Mouse (Mus musculus) C2C12 (cell line): ENCODE measurements at regions not wholly inside any gene's neighbourhood (a gene's known extent, or its start where the extent isn't known, plus 50 kb on each side); places are given as distances from the start of the nearest gene placed in this dataset.

Experiments used
- CEBPB ChIP-seq: IDR thresholded peaks from one replicate; pipeline ENCODE4 v1.6.1; 2011; ENCODE audit warnings: low read depth, mild to moderate bottlenecking, control low read depth, moderate library complexity
- CTCF ChIP-seq: IDR thresholded peaks from one replicate; pipeline ENCODE4 v1.5.1; 2011; ENCODE audit not compliant: control insufficient read depth, insufficient read depth, insufficient read length
- FOSL1 ChIP-seq: IDR thresholded peaks from one replicate; pipeline ENCODE4 v1.8.0; 2011; ENCODE audit warnings: mild to moderate bottlenecking, low read length; ENCODE audit not compliant: poor library complexity, insufficient read depth, severe bottlenecking
- MAX ChIP-seq: IDR thresholded peaks from one replicate; pipeline ENCODE4 v1.6.1; 2011; ENCODE audit warnings: mild to moderate bottlenecking, control low read depth
- MYOG ChIP-seq: IDR thresholded peaks from one replicate; pipeline ENCODE4 v1.6.1; 2011; ENCODE audit not compliant: control insufficient read depth, insufficient read length; ENCODE audit errors: extremely low read depth
- USF1 ChIP-seq: IDR thresholded peaks from one replicate; pipeline ENCODE4 v1.6.1; 2011; ENCODE audit warnings: low read depth, mild to moderate bottlenecking, control low read depth, moderate library complexity

DNA sequence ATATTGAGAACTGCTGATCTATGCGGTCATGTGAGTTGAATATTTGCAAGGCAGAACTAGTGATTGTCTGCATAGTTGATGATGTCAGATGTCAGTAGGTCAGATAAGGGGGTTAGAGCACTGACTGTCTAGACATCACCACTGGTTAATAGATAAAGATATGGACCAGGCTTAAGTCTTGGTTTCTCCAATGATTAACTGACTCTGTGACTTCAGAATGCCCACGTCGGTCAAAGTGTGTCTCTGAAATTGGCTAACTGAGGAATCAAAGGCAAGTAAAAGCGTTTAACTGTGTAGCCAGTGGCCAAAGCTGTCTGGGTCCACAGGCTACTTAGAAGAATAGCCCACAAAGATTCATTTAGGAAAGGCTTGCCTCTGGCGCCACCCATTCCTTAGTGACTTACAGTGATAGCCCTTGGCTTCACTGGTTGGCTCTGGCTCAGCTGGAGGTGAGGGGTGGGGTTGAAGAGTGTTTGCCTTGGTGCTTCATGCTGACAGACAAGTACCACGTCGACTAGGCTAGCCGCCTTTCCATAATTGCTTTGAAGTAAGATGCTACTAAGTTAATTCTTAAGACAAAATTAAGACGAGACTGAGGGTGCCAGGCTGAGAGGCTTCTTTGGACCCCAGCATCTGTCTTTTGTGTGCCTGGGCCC is 463.1 kb downstream of the Insc start:
- no peak for TF ChIP-seq CTCF
- TF ChIP-seq CEBPB, result no peak
- no peak for TF ChIP-seq MYOG
- no peak for TF ChIP-seq USF1
- TF ChIP-seq FOSL1, result no peak
- no peak for TF ChIP-seq MAX
